In genomic region chr1:190724591-190725380, GRCm38 (mm10) we compare ENCODE assay signal across 12 mouse cellular contexts.
DNase-seq lines count a peak whose midpoint lies in the region; ATAC-seq lines count a peak whose summit lies in the region.
"Had no signal": no experiment of that assay in that cellular context is flagged by ENCODE, and none has a peak within 500 bp of the region (broad histone marks: within the 10 kb centered on the region; RNA-seq: fewer than 3 reads in every experiment).

No protein-coding gene starts in this region.

- no peaks in the 10 kb centered on the region for H3K9me3 ChIP-seq in forebrain, embryonic 15.5 days
- no peaks in the 10 kb centered on the region for H3K9me3 ChIP-seq in neural tube, embryonic 15.5 days (replicated peaks)

- H3K4me1 ChIP-seq in forebrain, embryonic 15.5 days, result peaks cover 51% of the 10 kb centered on the region
- peaks cover 42% of the 10 kb centered on the region for H3K4me1 ChIP-seq in neural tube, embryonic 15.5 days

- no peak overlapping the region for H3K4me3 ChIP-seq in forebrain, embryonic 15.5 days
- H3K4me3 ChIP-seq in neural tube, embryonic 15.5 days (replicated peaks), result no peak overlapping the region

- H3K36me3 ChIP-seq in forebrain, embryonic 15.5 days, result no peaks in the 10 kb centered on the region
- H3K36me3 ChIP-seq in neural tube, embryonic 15.5 days, result no peaks in the 10 kb centered on the region

- WGBS in forebrain, embryonic 15.5 days, result 14% methylated on average over 21 of the region's 21 CpGs
- 25% methylated on average over 21 of the region's 21 CpGs for WGBS in neural tube, embryonic 15.5 days

- DNase-seq in layer of hippocampus, adult 8-10 months (ENCODE audit: low spot score in 2 of 2), result peak; percentile 20 to 24
- no peak for DNase-seq in layer of hippocampus, adult 11-12 months (ENCODE audit: low spot score)
- peak; percentile 34 to 55 for DNase-seq in layer of hippocampus, postnatal 14 days (ENCODE audit: low spot score in 2 of 2)
- no peak for DNase-seq in lung, postnatal 36 days
- DNase-seq in liver, result no peak
- DNase-seq: embryo, embryonic 11 days; kidney, adult 2 months; liver, postnatal 0 days had no signal

- H3K9ac ChIP-seq in forebrain, embryonic 15.5 days (replicated peaks), result no peak overlapping the region
- no peak overlapping the region for H3K9ac ChIP-seq in neural tube, embryonic 15.5 days (replicated peaks)
- H3K9ac ChIP-seq: liver, postnatal 0 days had no signal

- no peak overlapping the region for H3K4me2 ChIP-seq in forebrain, embryonic 15.5 days (replicated peaks)
- H3K4me2 ChIP-seq in neural tube, embryonic 15.5 days, result no peak overlapping the region

- H3K27me3 ChIP-seq in forebrain, embryonic 15.5 days, result peaks cover 5% of the 10 kb centered on the region; the same call in 1 of the 2 replicates
- H3K27me3 ChIP-seq in neural tube, embryonic 15.5 days (replicated peaks), result 0 out of 2 replicates have a peak, but pooled peaks cover 2% of the 10 kb centered on the region

- ATAC-seq in forebrain, embryonic 15.5 days (replicated peaks), result no peak
- ATAC-seq in neural tube, embryonic 15.5 days (ENCODE audit: low FRiP score), result peak; percentile 62
- ATAC-seq: CD4-positive, CD25-positive, alpha-beta regulatory T cell, adult 4 months; liver, postnatal 0 days; Patski had no signal

- peak overlapping the region; percentile 7 for H3K27ac ChIP-seq in forebrain, embryonic 15.5 days (replicated peaks)
- H3K27ac ChIP-seq in neural tube, embryonic 15.5 days (replicated peaks), result 0 out of 2 replicates have a peak overlapping the region, but pooled peaks have one; percentile 41

Comparison
In these comparisons a context has a peak if more than half of its experiments do, and no peak if none do; other contexts are left out.
1. DNase-seq: peak in layer of hippocampus, adult 8-10 months (2 of 2) and layer of hippocampus, postnatal 14 days (2 of 2); none in layer of hippocampus, adult 11-12 months (single experiment), lung, postnatal 36 days (single experiment) and liver (single experiment).